Mouse (Mus musculus): ENCODE measurements around the gene Acadm. TPM values are rescaled to one million over a fixed set of nuclear protein-coding genes. Genes with fewer than 3 reads are reported as not detected.

The Acadm gene
- total RNA-seq, 2 experiments from 2014 or later = 233 to 329 TPM

DNA sequence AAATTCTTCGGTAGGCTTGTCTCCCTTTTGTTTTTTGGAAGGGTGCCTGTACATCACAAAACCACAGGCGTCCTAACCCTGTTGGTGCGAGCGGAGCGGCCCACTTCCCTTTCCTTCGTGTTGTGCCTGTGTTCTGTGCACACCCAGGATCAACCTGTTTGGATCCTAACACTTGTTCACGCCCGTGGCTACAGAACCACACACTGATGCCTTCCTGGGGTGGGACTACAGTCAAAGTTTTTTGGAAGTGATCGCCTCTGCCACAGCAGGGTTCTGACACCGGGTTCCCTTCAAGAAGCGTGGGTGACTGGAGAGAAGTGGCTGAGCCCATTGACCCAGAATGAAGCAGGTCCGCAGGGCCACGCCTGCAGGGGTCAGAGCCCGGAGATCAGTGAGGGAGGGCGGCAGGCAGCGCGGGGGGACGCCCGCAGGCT, 514 bp downstream of the Acadm start:
- intact Hi-C loops (cut with DNase I; ENCODE audit: low total_unique reads) = no loop called here
- DNase-seq = no peak

DNA sequence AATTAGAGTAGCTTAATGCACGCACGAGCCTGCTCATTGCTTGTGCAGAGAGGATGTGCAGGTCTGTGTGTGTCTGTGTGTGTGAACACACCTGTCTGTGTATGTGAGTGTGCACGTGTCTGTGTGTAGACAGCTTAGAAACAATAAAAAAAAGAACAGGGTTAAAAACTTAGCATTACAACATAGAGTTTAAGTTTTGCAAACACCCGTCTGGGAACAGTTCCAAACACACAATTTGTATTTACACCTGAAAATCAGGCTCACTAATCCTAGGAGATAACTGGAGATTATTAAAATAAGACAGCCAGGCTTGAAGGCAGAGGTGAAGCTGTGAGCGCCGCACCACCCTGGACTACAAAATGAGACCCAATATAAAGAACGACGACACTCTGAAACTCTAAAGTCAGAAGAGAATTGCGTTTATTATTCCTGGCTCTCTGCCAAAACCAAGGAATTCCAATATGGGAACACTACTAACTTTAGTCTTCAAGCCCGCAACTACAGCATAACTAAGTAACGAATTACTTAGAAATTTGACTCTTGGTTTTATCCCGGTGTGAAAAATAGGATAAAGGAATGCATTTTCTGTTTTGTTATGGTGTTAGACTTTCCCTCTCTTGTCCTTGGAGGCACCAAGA, 1.3 kb downstream of the Acadm start:
- intact Hi-C loops (cut with DNase I; ENCODE audit: low total_unique reads) = no loop called here

DNA sequence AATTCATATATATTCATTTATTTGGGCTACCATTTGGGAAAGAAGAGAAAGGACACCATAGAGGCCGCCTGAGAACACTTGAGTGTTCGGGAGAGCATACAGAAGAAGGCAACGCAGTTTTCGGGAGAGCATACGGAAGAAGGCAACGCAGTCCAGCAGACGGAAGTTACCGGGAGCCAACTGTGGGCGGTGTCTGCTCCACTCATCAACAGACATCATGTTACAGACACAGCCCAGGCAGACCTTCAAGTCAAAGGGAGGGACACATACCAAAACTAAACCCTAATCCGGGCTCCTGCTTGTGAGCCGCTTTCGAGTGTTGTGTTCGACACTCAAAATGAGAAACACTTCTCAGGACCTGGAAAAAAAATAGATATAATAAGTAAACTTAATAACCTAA, 2.8 kb downstream of the Acadm start:
- intact Hi-C loops (cut with DNase I; ENCODE audit: low total_unique reads) = no loop called here
- DNase-seq = peak; percentile 11

More for the DNA sequence above, 1.3 kb downstream of the Acadm start:
- no peak for DNase-seq

DNA sequence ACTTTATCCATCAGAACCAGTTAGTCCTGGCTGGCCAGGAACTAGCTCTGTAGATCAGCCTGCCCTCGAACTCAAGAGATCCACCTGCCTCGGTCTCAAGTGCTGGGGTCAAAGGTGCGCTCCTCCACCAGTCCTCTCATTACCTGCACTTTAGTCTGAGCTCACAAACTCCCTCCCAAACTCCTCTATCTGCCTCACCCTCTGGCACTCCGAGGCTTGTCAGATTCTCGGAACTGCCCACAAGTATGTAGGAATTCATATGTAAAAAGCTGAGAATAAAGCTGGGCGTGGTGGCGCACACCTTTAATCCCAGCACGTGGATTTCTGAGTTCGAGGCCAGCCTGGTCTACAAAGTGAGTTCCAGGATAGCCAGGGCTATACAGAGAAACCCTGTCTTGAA, 3.9 kb downstream of the Acadm start:
- intact Hi-C loops (cut with DNase I; ENCODE audit: low total_unique reads) = no loop called here
- no peak for DNase-seq

DNA sequence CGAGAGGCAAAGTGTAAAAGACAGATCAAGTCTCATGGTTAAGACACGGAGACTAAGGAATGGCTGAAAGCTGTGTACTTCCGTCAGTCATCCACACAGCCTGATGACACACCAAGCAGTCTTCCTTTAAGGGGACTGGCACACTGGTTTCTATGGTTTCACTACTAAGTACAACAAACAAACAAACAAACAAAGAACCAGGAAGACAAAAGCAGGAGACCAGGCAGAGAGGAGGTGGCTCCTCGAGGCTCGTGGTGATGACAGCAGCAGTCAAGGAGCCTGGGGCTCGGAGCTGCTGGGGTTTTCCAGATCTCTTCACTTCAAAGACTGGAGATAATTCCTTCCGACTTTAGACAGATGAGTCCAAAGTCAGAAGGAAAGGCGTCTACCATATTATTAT, 4.4 kb downstream of the Acadm start:
- DNase-seq = no peak
- intact Hi-C loops (cut with DNase I; ENCODE audit: low total_unique reads) = no loop called here

DNA sequence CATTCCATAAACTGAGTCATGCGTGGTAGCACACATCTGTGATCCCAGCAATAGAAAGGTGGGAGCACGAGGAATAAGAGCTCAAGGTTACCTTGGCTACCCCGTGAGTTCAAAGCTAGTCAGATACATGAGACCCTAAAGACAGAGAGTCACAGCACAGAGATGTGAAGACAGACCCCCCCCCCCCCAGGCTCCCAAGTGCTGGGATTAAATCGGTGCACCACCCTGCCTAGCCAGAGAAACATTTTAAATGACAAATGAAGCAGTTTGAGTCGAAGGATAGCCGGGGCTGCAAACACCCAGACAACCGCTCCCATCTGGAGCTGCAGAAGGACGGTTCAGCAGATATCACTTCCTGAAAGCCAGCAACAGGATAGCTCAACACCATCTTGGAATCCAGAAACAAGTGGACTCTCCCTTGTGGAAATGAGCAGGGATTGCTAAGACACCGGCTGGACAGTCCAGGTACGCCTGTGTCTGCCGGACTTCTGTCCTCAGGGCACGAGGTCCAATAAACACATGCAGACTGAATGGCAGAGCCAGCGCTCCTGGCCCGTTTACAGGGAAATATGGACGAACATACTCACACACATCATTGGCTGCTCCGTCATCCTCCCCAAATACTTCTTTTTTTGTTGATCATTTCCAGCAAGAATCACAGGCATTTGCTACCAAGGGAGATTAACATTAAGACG, 7.2 kb downstream of the Acadm start:
- no peak for DNase-seq
- intact Hi-C loops (cut with DNase I; ENCODE audit: low total_unique reads) = no loop called here

DNA sequence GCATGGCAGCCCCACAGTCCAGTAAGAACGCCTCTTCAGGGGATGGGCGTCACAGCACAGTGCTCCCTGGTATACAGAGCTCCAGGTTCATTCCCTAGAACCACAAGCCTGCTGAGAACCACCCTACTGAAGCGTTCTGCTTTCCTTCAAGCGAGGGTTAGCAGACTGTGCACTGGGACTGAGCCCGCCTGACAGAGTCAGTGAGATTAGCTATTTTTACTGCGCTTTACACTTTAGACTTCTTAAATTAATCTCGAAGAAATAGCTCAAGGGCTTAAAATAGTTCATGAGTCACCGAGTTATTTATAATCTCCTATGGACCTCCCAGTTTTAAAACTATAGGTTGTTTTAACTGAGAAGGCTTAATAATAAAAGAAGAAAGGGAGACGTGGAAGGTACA, 8.6 kb downstream of the Acadm start:
- intact Hi-C loops (cut with DNase I; ENCODE audit: low total_unique reads) = no loop called here
- no peak for DNase-seq

DNA sequence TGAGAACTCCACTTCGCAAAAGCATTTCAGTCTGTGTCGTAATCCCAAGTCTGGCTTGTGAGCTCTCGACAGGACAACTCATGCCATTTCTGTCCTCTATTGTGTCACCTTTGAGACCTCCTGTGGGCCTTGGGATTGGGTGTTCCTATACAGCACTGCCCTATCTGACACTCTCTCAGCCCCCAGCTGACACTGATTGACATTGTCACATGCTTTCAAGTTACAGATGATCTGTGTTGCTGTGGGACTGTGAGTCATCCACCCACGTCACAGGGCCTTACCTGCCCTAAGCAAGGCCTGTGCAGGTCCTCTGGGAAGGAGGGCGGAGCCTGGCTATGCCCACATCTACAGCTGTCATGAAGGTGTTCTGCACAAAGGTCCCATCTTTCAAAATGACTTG, 12.0 kb downstream of the Acadm start:
- DNase-seq = no peak
- intact Hi-C loops (cut with DNase I; ENCODE audit: low total_unique reads) = no loop called here

DNA sequence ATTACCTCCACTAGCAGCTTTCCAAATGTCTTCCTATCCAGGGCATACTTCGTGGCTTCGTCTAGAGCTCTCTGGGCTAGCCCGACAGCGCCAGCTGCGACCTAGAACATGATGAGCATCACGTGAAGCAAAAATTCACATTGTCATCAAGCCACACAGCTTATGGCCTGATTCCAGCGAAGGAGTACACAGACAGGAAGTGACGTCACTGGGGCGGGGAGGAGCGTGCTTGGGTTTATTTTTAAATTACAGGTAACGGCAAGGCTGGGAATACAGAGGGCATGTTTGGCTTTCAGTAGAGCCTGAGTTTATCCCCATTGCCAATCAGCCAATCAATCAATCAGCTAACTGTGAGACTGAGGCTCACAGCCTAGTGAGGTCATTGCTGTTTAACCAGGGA, 14.9 kb downstream of the Acadm start:
- intact Hi-C loops (cut with DNase I; ENCODE audit: low total_unique reads) = no loop called here
- DNase-seq = no peak

DNA sequence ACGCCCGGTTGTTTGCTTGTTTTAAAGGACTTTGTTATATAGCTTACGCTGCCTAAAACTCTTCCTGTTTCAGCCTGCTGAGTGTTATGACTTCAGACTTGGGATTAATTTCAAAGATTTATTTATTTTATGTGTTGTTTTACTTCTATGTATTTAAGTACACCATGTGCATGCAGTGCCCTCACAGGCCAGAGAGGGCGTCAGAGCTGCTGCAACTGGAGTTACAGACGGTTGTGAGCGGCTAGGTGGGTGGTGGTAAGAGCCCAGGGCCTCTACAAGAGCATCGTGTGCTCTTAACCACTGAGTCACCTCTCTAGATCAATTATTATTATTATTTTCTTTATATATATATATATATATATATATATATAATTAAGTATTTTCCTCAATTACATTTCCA, 18.1 kb downstream of the Acadm start:
- intact Hi-C loops (cut with DNase I; ENCODE audit: low total_unique reads) = no loop called here
- no peak for DNase-seq

DNA sequence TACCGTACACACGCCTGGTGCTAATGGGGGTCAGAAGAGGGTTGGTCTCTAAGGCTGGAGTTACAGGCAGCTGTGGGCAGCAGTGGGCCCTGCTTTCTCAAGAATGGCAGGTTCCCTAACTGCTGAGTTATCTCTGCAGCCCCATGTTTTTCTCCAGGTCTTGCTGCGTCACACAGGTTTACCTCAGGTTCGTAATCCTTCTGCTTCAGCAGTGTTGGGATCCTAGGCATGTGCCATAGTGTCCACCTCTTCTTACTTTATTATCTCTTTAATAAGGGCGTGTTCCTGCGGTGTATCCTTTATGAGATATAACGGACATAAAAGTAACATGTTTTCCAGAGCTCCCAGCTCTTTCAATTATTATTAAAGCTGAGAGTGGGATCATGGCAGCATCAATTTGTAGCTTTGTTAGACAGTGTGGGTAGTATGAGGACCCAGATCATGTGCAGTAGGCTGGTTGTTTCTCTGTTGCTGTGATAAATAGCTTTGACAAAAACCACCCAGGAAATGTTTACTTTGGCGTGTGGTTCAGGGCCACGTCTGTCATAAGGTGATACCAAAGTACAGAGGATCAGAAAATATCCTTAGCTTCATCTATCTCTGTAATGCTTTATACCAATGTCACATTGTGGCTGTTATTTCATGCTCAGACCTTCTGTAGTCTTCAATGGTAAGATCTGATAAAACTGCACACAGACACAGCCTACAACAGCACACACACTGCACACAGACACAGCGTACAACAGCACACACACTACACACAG, 23.1 kb downstream of the Acadm start:
- intact Hi-C loops (cut with DNase I; ENCODE audit: low total_unique reads) = no loop called here

DNA sequence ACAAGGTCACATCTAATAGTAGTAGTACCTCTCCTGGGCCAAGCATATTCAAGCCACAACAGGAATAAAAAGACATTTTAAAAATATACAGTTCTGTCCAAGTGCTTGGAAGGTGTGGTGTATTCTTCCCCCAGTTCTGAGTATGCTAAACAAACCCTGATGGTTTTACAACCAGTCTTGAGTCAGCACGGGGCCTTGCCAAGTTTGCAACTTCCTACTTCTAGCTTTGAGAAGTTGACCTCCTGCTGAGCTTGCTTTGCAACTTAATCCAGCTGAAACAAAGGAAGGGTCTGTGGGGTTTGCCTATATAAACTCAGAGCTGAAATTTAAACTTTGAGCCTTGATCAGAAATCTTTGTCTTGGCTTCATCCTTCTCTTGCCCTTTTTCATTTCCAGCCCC, 27.2 kb downstream of the Acadm start:
- DNase-seq = no peak
- intact Hi-C loops (cut with DNase I; ENCODE audit: low total_unique reads) = no loop called here

More for the DNA sequence above, 23.1 kb downstream of the Acadm start:
- DNase-seq = no peak

DNA sequence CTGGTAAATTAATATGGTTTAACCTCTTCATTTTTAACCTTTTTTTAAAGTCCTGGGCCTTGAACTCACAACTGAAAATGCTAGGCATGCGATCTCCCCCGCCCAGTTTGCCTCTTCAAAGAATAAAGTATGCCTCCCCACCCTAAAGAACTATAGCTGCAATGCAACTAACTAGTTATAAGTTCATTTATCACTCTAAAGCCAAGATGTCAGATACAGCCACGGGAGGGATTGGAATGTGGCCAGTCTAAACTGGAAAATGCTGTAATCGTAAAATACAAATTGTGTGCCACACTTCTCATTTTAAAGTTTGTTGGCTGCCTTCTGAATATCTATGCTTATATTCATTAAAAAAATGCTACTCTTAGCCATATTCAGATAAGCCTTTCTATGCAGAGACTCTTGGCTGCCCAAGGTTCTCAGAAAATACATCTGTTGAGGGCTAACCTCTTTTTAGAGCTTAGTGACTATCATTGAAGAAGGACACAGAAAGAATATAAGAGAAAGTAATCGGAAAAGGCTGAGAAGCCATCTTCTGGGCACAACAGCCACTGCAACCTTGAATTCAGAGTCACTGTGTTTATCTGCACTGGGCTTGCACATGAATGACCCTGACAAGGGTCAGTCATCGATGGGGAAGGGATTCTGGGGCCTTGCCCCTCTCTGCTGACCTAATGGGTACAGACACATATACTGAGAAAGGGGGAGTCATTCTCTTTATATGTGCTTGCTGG, 30.8 kb downstream of the Acadm start:
- no peak for DNase-seq
- intact Hi-C loops (cut with DNase I; ENCODE audit: low total_unique reads) = no loop called here

DNA sequence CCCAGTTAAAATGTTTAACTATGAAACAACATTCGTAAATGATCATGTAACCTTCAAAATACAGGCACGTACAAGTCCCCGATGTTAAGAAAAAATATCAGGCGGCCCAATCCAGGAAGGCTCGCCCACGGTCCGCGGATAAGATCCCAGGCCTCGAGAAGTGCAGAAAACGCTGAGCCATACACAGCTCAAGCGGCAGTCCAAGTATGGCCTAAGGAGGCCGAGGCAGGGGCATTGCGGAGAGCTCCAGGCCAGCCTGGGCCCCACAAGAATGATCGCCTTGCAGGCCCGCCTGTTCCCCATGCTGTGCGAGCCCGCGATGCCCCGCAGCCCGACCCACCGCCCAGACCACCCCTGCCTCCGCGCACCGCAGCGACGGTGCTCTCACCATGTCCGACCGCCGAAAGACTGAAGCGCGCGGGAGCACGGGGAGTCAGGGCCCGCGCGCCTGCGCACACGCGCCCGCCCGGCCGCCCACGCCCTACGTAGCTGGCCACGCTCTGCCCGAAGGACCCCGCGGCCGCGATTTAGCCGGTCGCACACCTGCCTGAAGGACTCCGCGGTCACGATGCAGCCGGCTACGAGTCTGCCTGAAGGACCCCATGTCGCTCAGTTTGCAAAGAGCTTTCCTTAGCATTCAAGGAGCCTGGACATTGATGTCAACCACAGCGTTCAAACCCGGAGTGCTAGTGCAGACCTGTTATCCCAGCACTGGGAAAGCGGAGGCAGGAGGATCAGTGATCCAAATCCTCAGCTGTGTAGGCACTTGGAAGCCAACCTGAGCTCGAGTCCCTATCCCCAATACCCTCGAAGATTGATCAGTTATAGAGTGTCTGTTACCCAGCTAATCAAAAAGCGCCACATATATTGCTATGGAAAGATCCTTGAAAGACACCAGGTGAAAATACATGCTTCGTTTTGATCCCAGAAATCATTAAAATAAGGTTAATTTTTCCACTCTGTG, 31.6 kb downstream of the Acadm start, which contains the start of gene Rabggtb:
Gene Rabggtb (minus strand): TSS at position 464 of the 964 bp plus-strand sequence.
- intact Hi-C loops (cut with DNase I; ENCODE audit: low total_unique reads) = no loop called here
- DNase-seq = peak; percentile 94

DNA sequence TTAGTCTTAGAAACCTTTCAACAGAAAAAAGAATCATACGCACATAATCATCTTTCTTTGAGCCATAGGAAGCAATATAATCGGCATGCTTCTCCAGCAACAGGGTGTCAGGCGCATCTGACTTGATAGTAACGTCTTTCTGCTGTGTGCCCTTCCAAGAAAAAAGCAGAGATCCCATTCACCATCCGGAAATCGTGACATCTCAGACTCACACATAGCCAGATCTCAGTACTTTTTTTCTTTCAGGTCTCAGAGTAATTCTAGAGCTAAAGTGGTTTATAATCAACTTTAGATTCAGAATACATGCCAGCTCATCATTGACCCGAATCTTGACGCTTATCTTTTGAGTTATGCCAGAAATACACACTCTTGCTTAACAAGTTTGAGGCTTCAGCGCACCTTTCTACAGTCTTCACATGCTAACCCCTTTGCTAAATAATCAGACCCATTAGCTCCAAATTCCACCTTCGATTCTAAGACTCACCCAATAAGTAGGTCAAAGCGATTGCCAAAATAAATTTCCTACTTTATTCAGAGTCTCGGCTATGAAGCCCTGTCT, 32.5 kb downstream of the Acadm start:
- no peak for DNase-seq
- intact Hi-C loops (cut with DNase I; ENCODE audit: low total_unique reads) = no loop called here

DNA sequence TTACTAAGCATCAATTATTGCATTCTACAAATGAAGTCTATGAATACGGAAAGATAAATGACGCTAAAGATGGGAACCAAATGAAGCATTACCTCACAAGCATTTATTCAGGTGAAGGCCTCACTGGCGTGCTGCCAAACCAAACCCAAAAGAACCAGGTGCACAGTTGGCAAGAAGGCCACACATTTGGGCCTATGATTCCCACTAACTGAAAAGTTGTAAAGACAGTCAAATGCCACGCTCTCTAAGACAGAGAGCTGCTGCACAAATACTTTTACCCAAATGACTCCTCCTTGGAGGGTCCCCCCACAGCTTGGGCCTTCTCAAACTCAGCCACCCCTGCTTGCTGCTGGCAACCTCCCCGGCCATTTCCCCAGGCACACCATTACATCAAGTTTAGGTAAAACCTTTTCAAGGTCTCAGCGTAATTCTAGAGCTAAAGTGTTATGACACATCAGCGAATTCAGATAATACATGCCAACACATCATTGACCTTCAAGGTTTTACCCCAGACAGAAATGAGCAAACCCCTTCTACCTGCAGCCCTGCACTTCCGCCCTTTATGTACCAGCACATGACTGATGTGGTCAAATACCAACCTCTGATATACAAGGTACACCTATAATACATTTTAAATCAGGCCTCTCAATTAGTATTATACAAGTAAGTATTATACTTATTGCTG, 33.1 kb downstream of the Acadm start:
- DNase-seq = no peak
- intact Hi-C loops (cut with DNase I; ENCODE audit: low total_unique reads) = no loop called here

DNA sequence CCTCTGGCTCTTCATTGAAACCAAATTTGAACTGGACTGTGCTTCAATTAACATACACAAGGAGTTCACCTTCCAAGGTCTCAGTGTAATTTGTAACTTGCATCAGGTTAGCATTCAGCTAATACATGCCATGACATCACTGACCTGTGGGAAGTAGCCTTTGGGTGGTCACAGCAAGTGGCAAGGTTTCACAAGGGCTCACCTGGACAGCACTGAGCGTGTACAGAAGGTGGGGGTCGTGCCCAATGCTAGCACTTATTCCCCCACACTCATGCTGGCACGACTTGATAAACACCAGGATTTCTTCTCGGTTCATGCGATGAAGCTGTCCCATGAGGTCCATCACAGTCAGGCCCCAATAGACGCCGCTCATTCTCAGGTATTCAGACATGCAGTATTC, 33.9 kb downstream of the Acadm start:
- intact Hi-C loops (cut with DNase I; ENCODE audit: low total_unique reads) = no loop called here
- DNase-seq = no peak

DNA sequence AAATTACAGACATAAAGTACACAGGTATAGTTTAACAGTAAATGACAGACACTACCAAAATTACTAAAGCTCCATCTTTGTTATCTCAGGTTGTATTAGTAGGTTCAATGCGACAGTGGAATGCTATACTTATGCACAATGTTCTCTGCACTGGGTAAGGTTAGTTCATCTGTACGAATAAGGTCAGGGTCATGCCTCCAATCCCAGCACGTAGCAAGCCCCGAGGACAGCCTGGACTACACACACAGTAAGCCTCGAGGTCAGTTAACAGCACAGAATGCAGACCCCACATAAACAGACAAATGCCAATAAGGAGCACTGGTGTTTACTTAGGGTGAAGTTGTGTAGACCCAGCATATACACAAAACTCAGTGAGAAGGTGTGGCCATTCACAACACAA, 35.5 kb downstream of the Acadm start:
- intact Hi-C loops (cut with DNase I; ENCODE audit: low total_unique reads) = no loop called here
- DNase-seq = no peak
